In genomic region chr13:56609103-56609856, GRCm38 (mm10) we compare ENCODE assay signal across 8 mouse cellular contexts. TPM values are rescaled to one million over a fixed set of nuclear protein-coding genes. Genes with fewer than 3 reads are reported as not detected.
DNase-seq lines count a peak whose midpoint lies in the region; ATAC-seq and TF ChIP-seq lines count a peak whose summit lies in the region.

TSS of gene Tgfbi (plus strand) at chr13:56609523.

- H3K4me1 ChIP-seq in embryonic facial prominence, embryonic 10.5 days, result peaks cover 84% of the 10 kb centered on the region
- H3K4me1 ChIP-seq in heart, adult 2 months (ENCODE audit: control insufficient read depth, insufficient read depth, low read length), result peaks cover 22% of the 10 kb centered on the region
- H3K4me1 ChIP-seq in lung, embryonic 14.5 days (ENCODE audit: insufficient read depth), result peaks cover 37% of the 10 kb centered on the region
- H3K4me1 ChIP-seq in neural tube, embryonic 15.5 days, result peaks cover 47% of the 10 kb centered on the region

- peak within 1 kb of the TSS; percentile 73 for H3K9ac ChIP-seq in heart, adult 2 months (ENCODE audit: low read depth, low read length)
- peak within 1 kb of the TSS; percentile 67 for H3K9ac ChIP-seq in lung, embryonic 14.5 days
- peak within 1 kb of the TSS; percentile 60 for H3K9ac ChIP-seq in neural tube, embryonic 15.5 days (replicated peaks)

- no peak for TF ChIP-seq EP300 in heart, adult 2 months (IDR thresholded peaks at IDR 0.05; ENCODE audit: insufficient read depth, low read depth, low read length)

- H3K4me2 ChIP-seq in lung, embryonic 14.5 days, result peak within 1 kb of the TSS; percentile 93
- H3K4me2 ChIP-seq in neural tube, embryonic 15.5 days, result peak within 1 kb of the TSS; percentile 97

- 2% methylated on average over 36 of the region's 36 CpGs for WGBS in embryonic facial prominence, embryonic 10.5 days
- 3% methylated on average over 36 of the region's 36 CpGs for WGBS in heart, adult 2 months
- 2% methylated on average over 36 of the region's 36 CpGs for WGBS in lung, embryonic 14.5 days
- 3% methylated on average over 36 of the region's 36 CpGs for WGBS in neural tube, embryonic 15.5 days

- H3K27ac ChIP-seq in embryonic facial prominence, embryonic 10.5 days (replicated peaks), result peak within 1 kb of the TSS; percentile 92
- H3K27ac ChIP-seq in heart, adult 2 months, result peak within 1 kb of the TSS; percentile 38
- no peak within 1 kb of the TSS for H3K27ac ChIP-seq in lung, embryonic 14.5 days (ENCODE audit: low read depth)
- H3K27ac ChIP-seq in neural tube, embryonic 15.5 days (replicated peaks), result no peak within 1 kb of the TSS

- ATAC-seq in lung, embryonic 14.5 days (ENCODE audit: insufficient read depth), result peak; percentile 73
- peak; percentile 50; the same call in 1 of the 2 replicates for ATAC-seq in neural tube, embryonic 15.5 days (ENCODE audit: low FRiP score)

- no peaks in the 10 kb centered on the region for H3K9me3 ChIP-seq in embryonic facial prominence, embryonic 10.5 days
- H3K9me3 ChIP-seq in lung, embryonic 14.5 days (ENCODE audit: low read depth, low read length), result no peaks in the 10 kb centered on the region
- no peaks in the 10 kb centered on the region for H3K9me3 ChIP-seq in neural tube, embryonic 15.5 days (replicated peaks)

- peak; percentile 17 to 50 for DNase-seq in spleen, adult 18-20 months
- DNase-seq in spleen, adult 12 weeks (ENCODE audit: low spot score), result no peak
- DNase-seq in embryonic facial prominence, embryonic 10.5 days (ENCODE audit: low spot score), result peak; percentile 80
- peak; percentile 71 to 73 for DNase-seq in heart, adult 2 months
- peak; percentile 49 for DNase-seq in kidney, adult 18-20 months
- peak; percentile 83 for DNase-seq in lung, embryonic 14.5 days
- DNase-seq in layer of hippocampus, adult 8-10 months (ENCODE audit: low spot score in 2 of 2), result no peak

- no peak for TF ChIP-seq CTCF in heart, adult 2 months (IDR thresholded peaks at IDR 0.05)
- no peak for TF ChIP-seq CTCF in lung, embryonic 14.5 days (IDR thresholded peaks at IDR 0.05; ENCODE audit: low read depth)

- H3K4me3 ChIP-seq in embryonic facial prominence, embryonic 10.5 days, result peak within 1 kb of the TSS; percentile 75
- peak within 1 kb of the TSS; percentile 48 for H3K4me3 ChIP-seq in heart, adult 2 months
- peak within 1 kb of the TSS; percentile 50 for H3K4me3 ChIP-seq in lung, embryonic 14.5 days (ENCODE audit: low read depth, low read length)
- peak within 1 kb of the TSS; percentile 47 for H3K4me3 ChIP-seq in neural tube, embryonic 15.5 days (replicated peaks)

- peaks cover 43% of the 10 kb centered on the region for H3K27me3 ChIP-seq in embryonic facial prominence, embryonic 10.5 days (replicated peaks; ENCODE audit: low read depth, poor library complexity, severe bottlenecking)
- peaks cover 3% of the 10 kb centered on the region; the same call in 1 of the 2 replicates for H3K27me3 ChIP-seq in heart, adult 2 months (ENCODE audit: control insufficient read depth, insufficient read depth, low read length)
- no peaks in the 10 kb centered on the region for H3K27me3 ChIP-seq in lung, embryonic 14.5 days (ENCODE audit: insufficient read depth, low read length)
- H3K27me3 ChIP-seq in neural tube, embryonic 15.5 days (replicated peaks), result peaks cover 25% of the 10 kb centered on the region

- TF ChIP-seq POLR2A in heart, adult 2 months (IDR thresholded peaks at IDR 0.05; ENCODE audit: insufficient read depth, low read depth, low read length), result peak; percentile 38; the same call in 1 of the 2 replicates

- H3K79me2 ChIP-seq in heart, adult 2 months (replicated peaks; ENCODE audit: control insufficient read depth, insufficient read depth, low read length), result no peaks in the 10 kb centered on the region

- intact Hi-C loops in heart, adult 2 months (cut with DNase I), result no loop called here

- peaks cover 7% of the 10 kb centered on the region for H3K36me3 ChIP-seq in embryonic facial prominence, embryonic 10.5 days (replicated peaks)
- H3K36me3 ChIP-seq in heart, adult 2 months (ENCODE audit: control insufficient read depth, insufficient read depth, low read length), result no peaks in the 10 kb centered on the region
- peaks cover 7% of the 10 kb centered on the region; the same call in 1 of the 2 replicates for H3K36me3 ChIP-seq in lung, embryonic 14.5 days (ENCODE audit: insufficient read depth)
- no peaks in the 10 kb centered on the region for H3K36me3 ChIP-seq in neural tube, embryonic 15.5 days

RNA-seq across cellular contexts. Expression of gene Tgfbi, which starts in this region (rescaled TPM):
- 50.1 and 65.4 TPM in 2 replicates for polyA plus RNA-seq in embryonic facial prominence, embryonic 10.5 days (2016; fragmentation: Nextera tagmentation; extraction: Ambion mirVana)
- 10 to 100 TPM; 19.7 to 20.9 TPM for total RNA-seq in heart, adult 2 months (2021)
- 22.1 and 22.2 TPM in 2 replicates for polyA plus RNA-seq in heart, adult 2 months (2012; rRNA removed)
- 165 and 171 TPM in 2 replicates for polyA plus RNA-seq in lung, embryonic 14.5 days (2014; fragmentation: Nextera tagmentation; extraction: Ambion mirVana)
- polyA plus RNA-seq in neural tube, embryonic 15.5 days (2015; fragmentation: Nextera tagmentation; extraction: Ambion mirVana), result 7.7 and 26.4 TPM in 2 replicates
- 1 to 10 TPM; 4.6 to 5.2 (median 4.8) TPM for total RNA-seq in layer of hippocampus, adult 8-10 months (2022)

Comparison
In these comparisons a context has a peak if more than half of its experiments do, and no peak if none do; other contexts are left out.
1. DNase-seq: peak in spleen, adult 18-20 months (2 of 2), embryonic facial prominence, embryonic 10.5 days (single experiment), heart, adult 2 months (2 of 2), kidney, adult 18-20 months (single experiment) and lung, embryonic 14.5 days (single experiment); none in spleen, adult 12 weeks (single experiment) and layer of hippocampus, adult 8-10 months (0 of 2).
2. H3K27ac ChIP-seq: peak in embryonic facial prominence, embryonic 10.5 days (single experiment) and heart, adult 2 months (single experiment); none in lung, embryonic 14.5 days (single experiment) and neural tube, embryonic 15.5 days (single experiment).
3. Peak in every context shown above with its lines, with median percentiles within 50 percentile points of each other: H3K4me3 ChIP-seq and H3K9ac ChIP-seq.